ENCODE assay signal across 28 mouse cellular contexts in genomic region chr15:97572639-97573038, GRCm38 (mm10).
DNase-seq lines count a peak whose midpoint lies in the region; ATAC-seq and TF ChIP-seq lines count a peak whose summit lies in the region.
"Had no signal": no experiment of that assay in that cellular context is flagged by ENCODE, and none has a peak within 500 bp of the region (broad histone marks: within the 10 kb centered on the region; RNA-seq: fewer than 3 reads in every experiment).

No protein-coding gene starts in this region.

- DNase-seq in heart, adult 11 months: peak; percentile 70
- no peak for DNase-seq in heart, postnatal 36 days
- peak; percentile 49 for DNase-seq in lung, embryonic 14.5 days
- no peak for DNase-seq in lung, adult 2 months
- peak; percentile 51 for DNase-seq in lung, postnatal 25 days (ENCODE audit: low spot score)
- no peak for DNase-seq in right cerebral cortex, adult 2 months (ENCODE audit: low spot score in 2 of 2)
- DNase-seq in layer of hippocampus, postnatal 25 days (ENCODE audit: extremely low spot score in 1 of 2, low spot score in 1 of 2): no peak
- DNase-seq: adrenal gland, postnatal 10 days; adrenal gland, postnatal 36 days; cerebellum, adult 11 months; cerebellum, adult 2 months; cerebellum, adult 9-11 months; cerebellum, postnatal 25 days; forebrain, postnatal 0 days; gastrocnemius, adult 2 months; gastrocnemius, postnatal 14 days; heart, adult 2 months; heart, postnatal 14 days had no signal

- no peak overlapping the region for H3K9ac ChIP-seq in lung, embryonic 14.5 days
- H3K9ac ChIP-seq: embryonic facial prominence, embryonic 12.5 days; embryonic facial prominence, embryonic 15.5 days; forebrain, postnatal 0 days; heart, embryonic 13.5 days; hindbrain, embryonic 12.5 days; hindbrain, embryonic 15.5 days had no signal

- TF ChIP-seq CTCF in lung, embryonic 14.5 days (IDR thresholded peaks at IDR 0.05; ENCODE audit: low read depth): no peak
- TF ChIP-seq CTCF in lung, adult 2 months (IDR thresholded peaks at IDR 0.05; ENCODE audit: insufficient read depth, low read length): no peak

- H3K27me3 ChIP-seq in lung, embryonic 14.5 days (ENCODE audit: insufficient read depth, low read length): no peaks in the 10 kb centered on the region
- H3K27me3 ChIP-seq: embryonic facial prominence, embryonic 12.5 days; embryonic facial prominence, embryonic 15.5 days; heart, embryonic 13.5 days; hindbrain, embryonic 12.5 days; hindbrain, embryonic 15.5 days; Patski had no signal

- no peak overlapping the region for H3K27ac ChIP-seq in lung, embryonic 14.5 days (ENCODE audit: low read depth)
- H3K27ac ChIP-seq: embryonic facial prominence, embryonic 12.5 days; embryonic facial prominence, embryonic 15.5 days; gastrocnemius, adult 2 months; heart, adult 2 months; heart, embryonic 10.5 days; hindbrain, embryonic 12.5 days; hindbrain, embryonic 15.5 days had no signal

- H3K9me3 ChIP-seq in lung, embryonic 14.5 days (ENCODE audit: low read depth, low read length): no peaks in the 10 kb centered on the region
- H3K9me3 ChIP-seq: embryonic facial prominence, embryonic 12.5 days; embryonic facial prominence, embryonic 15.5 days; heart, embryonic 10.5 days; heart, embryonic 13.5 days; hindbrain, embryonic 12.5 days; hindbrain, embryonic 15.5 days had no signal

- H3K4me2 ChIP-seq in lung, embryonic 14.5 days: no peak overlapping the region
- H3K4me2 ChIP-seq: embryonic facial prominence, embryonic 12.5 days; embryonic facial prominence, embryonic 15.5 days; heart, embryonic 13.5 days; hindbrain, embryonic 12.5 days; hindbrain, embryonic 15.5 days had no signal

- TF ChIP-seq POLR2A in lung, adult 2 months (IDR thresholded peaks at IDR 0.05; ENCODE audit: borderline replicate concordance, extremely low read depth, low read depth, low read length): no peak

- intact Hi-C loops in heart, postnatal 36 days (cut with DNase I): no loop called here

- no peaks in the 10 kb centered on the region for H3K36me3 ChIP-seq in lung, embryonic 14.5 days (ENCODE audit: insufficient read depth)
- H3K36me3 ChIP-seq: embryonic facial prominence, embryonic 12.5 days; embryonic facial prominence, embryonic 15.5 days; G1E; heart, embryonic 10.5 days; heart, embryonic 13.5 days; hindbrain, embryonic 12.5 days; hindbrain, embryonic 15.5 days had no signal

- H3K4me1 ChIP-seq in lung, embryonic 14.5 days (ENCODE audit: insufficient read depth): 0 out of 2 replicates have a peak, but pooled peaks cover 11% of the 10 kb centered on the region
- H3K4me1 ChIP-seq in lung, adult 2 months (ENCODE audit: control insufficient read depth, insufficient read depth, low read length): peaks cover 12% of the 10 kb centered on the region
- H3K4me1 ChIP-seq: embryonic facial prominence, embryonic 15.5 days; hindbrain, embryonic 12.5 days; hindbrain, embryonic 15.5 days had no signal

- no peak for ATAC-seq in lung, embryonic 14.5 days (ENCODE audit: insufficient read depth)
- 0 out of 2 replicates have a peak, but pooled peaks have one; percentile 2 for ATAC-seq in granulocyte monocyte progenitor cell, adult 5-6 weeks (replicated peaks; ENCODE audit: poor library complexity, severe bottlenecking)
- ATAC-seq: forebrain, embryonic 14.5 days; forebrain, postnatal 0 days; Patski had no signal

- 20% methylated on average over 8 of the region's 8 CpGs for WGBS in lung, embryonic 14.5 days
- WGBS in lung, adult 2 months: 36% methylated on average over 8 of the region's 8 CpGs

- H3K4me3 ChIP-seq in lung, embryonic 14.5 days (ENCODE audit: low read depth, low read length): no peak overlapping the region
- H3K4me3 ChIP-seq in lung, adult 2 months (replicated peaks; ENCODE audit: extremely low read depth, low read depth, low read length): no peak overlapping the region
- H3K4me3 ChIP-seq: embryonic facial prominence, embryonic 12.5 days; embryonic facial prominence, embryonic 15.5 days; gastrocnemius, adult 2 months; heart, adult 2 months; heart, embryonic 10.5 days; heart, embryonic 13.5 days; hindbrain, embryonic 12.5 days; hindbrain, embryonic 15.5 days had no signal

Comparison
In these comparisons a context has a peak if more than half of its experiments do, and no peak if none do; other contexts are left out.
1. DNase-seq: peak in heart, adult 11 months (single experiment), lung, embryonic 14.5 days (single experiment) and lung, postnatal 25 days (single experiment); none in heart, postnatal 36 days (0 of 2), lung, adult 2 months (single experiment), right cerebral cortex, adult 2 months (0 of 2) and layer of hippocampus, postnatal 25 days (0 of 2).